Mouse (Mus musculus) kidney, adult 2 months (tissue): Measurements from ENCODE around the gene Bms1.

Experiments used
- CTCF ChIP-seq: fragments of 200-500 bp; conservative IDR thresholded peaks from 2 replicates; pipeline ENCODE4 v1.5.1; 2011; ENCODE audit warnings: low read depth, mild to moderate bottlenecking, control low read depth, low read length, moderate library complexity, mixed read lengths; ENCODE audit not compliant: insufficient read depth, insufficient read length
- POLR2A ChIP-seq: fragments of 200-500 bp; IDR thresholded peaks from one replicate; pipeline ENCODE4 v1.6.1; 2011; ENCODE audit warnings: low read depth, low read length, control low read depth

- no peak for TF ChIP-seq CTCF
- no peak for TF ChIP-seq POLR2A
These were observed 53.5 kb downstream of the Bms1 start for GRCm38 (mm10) chr6:118365781-118366180.
